Mouse (Mus musculus) stomach, embryonic 15.5 days (tissue): Measurements from ENCODE around the gene Dnaja4. TPM values are rescaled to one million over a fixed set of nuclear protein-coding genes. Genes with fewer than 3 reads are reported as not detected.

Source experiments
- ATAC-seq: fragments of 200-750 bp; cut with Nextera tagmentation; 2 replicates; pipeline ENCODE4 v1.8.0; 2017; ENCODE audit warnings: low read depth, moderate number of reproducible peaks, moderate TSS enrichment; ENCODE audit not compliant: insufficient read depth, low FRiP score
- H3K27ac ChIP-seq: fragments of 300-500 bp; sonication (generic); 2 replicates; pipeline ENCODE4 v1.5.1; 2015; ENCODE audit warnings: mild to moderate bottlenecking, inconsistent platforms
- H3K27me3 ChIP-seq: fragments of 300-500 bp; sonication (generic); replicated peaks from 2 replicates; pipeline ENCODE4 v1.6.1; 2015; ENCODE audit warnings: inconsistent platforms
- H3K36me3 ChIP-seq: fragments of 300-500 bp; sonication (generic); 2 replicates; pipeline ENCODE4 v1.6.1; 2015; ENCODE audit warnings: inconsistent platforms
- H3K4me1 ChIP-seq: fragments of 300-500 bp; sonication (generic); 2 replicates; pipeline ENCODE4 v1.6.1; 2015; ENCODE audit warnings: inconsistent platforms
- H3K4me2 ChIP-seq: fragments of 300-500 bp; sonication (generic); 2 replicates; pipeline ENCODE4 v1.6.1; 2015; ENCODE audit warnings: mild to moderate bottlenecking, inconsistent platforms
- H3K4me3 ChIP-seq: fragments of 300-500 bp; sonication (generic); replicated peaks from 2 replicates; pipeline ENCODE4 v1.5.1; 2015; ENCODE audit warnings: inconsistent platforms
- H3K9ac ChIP-seq: fragments of 300-500 bp; sonication (generic); 2 replicates; pipeline ENCODE4 v1.6.1; 2015; ENCODE audit warnings: inconsistent platforms
- H3K9me3 ChIP-seq: fragments of 300-500 bp; sonication (generic); 2 replicates; pipeline ENCODE4 v1.6.1; 2016; ENCODE audit warnings: inconsistent platforms
- WGBS: fragments of 180-500 bp; shearing (Covaris S2); methylation state at CpG from one replicate; pipeline ENCODE4 v1.1.7; 2015; 5-methylcytosine and 5-hydroxymethylcytosine counted together
- polyA plus RNA-seq: library from polyadenylated mRNA; unstranded; fragments of >200 nt; fragmentation: Nextera tagmentation; extraction: Ambion mirVana; gene quantifications from 2 replicates; pipeline ENCODE4 v1.2.1, GENCODE M21; 2015

Dnaja4 gene
- 5.8 and 7.3 TPM in 2 replicates for polyA plus RNA-seq

DNA sequence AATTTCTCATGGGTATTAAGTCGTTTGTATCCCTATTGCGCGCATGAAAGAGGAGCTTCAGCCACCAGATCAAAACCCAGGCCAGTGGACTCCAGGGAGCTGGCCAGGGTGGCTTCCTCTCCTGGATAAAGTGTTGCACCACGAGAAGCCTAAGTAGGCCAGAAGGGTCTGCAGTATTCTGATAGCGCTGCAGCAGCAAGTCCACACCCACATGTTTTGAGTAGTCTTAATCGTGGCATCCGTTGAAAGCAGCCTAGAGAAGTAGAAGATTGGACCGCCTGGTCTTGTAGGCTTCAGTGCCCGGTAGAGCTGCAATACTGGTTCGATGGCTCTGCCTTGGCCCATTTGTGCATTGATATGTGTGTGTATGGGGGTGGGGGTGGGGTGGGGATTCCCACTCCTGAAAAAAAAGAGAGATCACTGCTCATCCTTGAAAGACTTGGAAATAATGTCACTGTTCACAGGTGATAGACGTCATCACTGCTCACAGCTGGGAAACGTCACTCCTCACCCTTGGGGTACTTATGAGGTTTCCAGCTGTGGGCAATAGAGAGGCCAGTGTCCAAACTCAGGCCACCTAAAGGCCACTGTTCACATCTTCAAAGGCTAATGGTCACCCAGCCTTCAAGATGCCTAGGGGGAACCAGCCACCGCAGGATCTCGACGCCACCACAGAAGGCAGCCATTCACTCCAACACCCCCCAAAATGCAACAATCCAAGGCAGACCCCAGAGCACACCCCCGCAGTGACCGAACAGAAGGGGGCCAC, at the start of gene Dnaja4:
Gene Dnaja4 (plus strand): TSS at position 556 of the 769 bp plus-strand sequence.
- Histone ChIP-seq H3K4me1 (peaks cover 13% of the 10 kb centered on the region; the same call in 1 of the 2 replicates), H3K9me3 (no peaks in the 10 kb centered on the region), H3K4me3 (peak within 1 kb of the TSS; percentile 71), H3K9ac (peak within 1 kb of the TSS; percentile 67), H3K27ac (no peak within 1 kb of the TSS), H3K27me3 (no peaks in the 10 kb centered on the region; the same call in 1 of the 2 replicates), H3K4me2 (peak within 1 kb of the TSS; percentile 93), H3K36me3 (no peaks in the 10 kb centered on the region)
- ATAC-seq, result peak; percentile 85
- 57% methylated on average over 17 of the region's 17 CpGs for WGBS

- 71% methylated on average over 1 of the region's 1 CpGs for WGBS
These were observed 49.3 kb upstream of the Dnaja4 start for GRCm38 (mm10) chr9:54649360-54649759.

GRCm38 (mm10) chr9:54652778-54653177, 45.9 kb upstream of the Dnaja4 start:
- WGBS, result 77% methylated on average over 2 of the region's 2 CpGs
- ATAC-seq, result no peak
- H3K4me3 ChIP-seq, result no peak overlapping the region
- no peaks in the 10 kb centered on the region for H3K9me3 ChIP-seq
- H3K9ac ChIP-seq, result no peak overlapping the region
- H3K27me3 ChIP-seq, result no peaks in the 10 kb centered on the region
- no peak overlapping the region for H3K4me2 ChIP-seq
- H3K36me3 ChIP-seq, result no peaks in the 10 kb centered on the region
- H3K4me1 ChIP-seq, result no peaks in the 10 kb centered on the region
- no peak overlapping the region for H3K27ac ChIP-seq

More at GRCm38 (mm10) chr9:54649360-54649759, 49.3 kb upstream of the Dnaja4 start:
- H3K27me3 ChIP-seq, result no peaks in the 10 kb centered on the region
- H3K27ac ChIP-seq, result no peak overlapping the region
- H3K4me2 ChIP-seq, result no peak overlapping the region
- no peaks in the 10 kb centered on the region for H3K9me3 ChIP-seq
- H3K36me3 ChIP-seq, result no peaks in the 10 kb centered on the region
- no peak overlapping the region for H3K9ac ChIP-seq
- no peak overlapping the region for H3K4me3 ChIP-seq
- H3K4me1 ChIP-seq, result no peaks in the 10 kb centered on the region
- ATAC-seq, result no peak

DNA sequence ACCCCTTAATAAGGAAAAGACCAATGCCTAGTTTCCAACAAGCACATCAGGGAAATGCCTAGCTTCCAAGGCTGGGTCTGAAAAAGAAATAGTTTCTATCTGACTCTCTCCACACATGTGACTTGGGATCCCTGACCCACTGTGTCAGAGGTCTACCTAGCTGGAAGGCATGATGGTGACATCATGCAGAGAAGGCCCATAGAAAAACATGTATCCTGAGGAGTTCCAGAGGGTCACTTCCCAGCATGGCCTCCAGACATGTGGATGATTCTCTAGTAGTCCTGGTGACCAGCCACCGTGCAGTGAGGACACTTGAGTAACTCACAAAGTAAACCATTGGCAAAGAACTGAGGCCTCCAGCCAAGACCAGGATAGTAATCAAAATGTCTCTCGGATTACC, 42.8 kb upstream of the Dnaja4 start:
- Histone ChIP-seq H3K9me3 (no peaks in the 10 kb centered on the region), H3K4me1 (no peaks in the 10 kb centered on the region), H3K4me3 (no peak overlapping the region), H3K4me2 (no peak overlapping the region), H3K9ac (no peak overlapping the region), H3K27ac (no peak overlapping the region), H3K27me3 (no peaks in the 10 kb centered on the region), H3K36me3 (no peaks in the 10 kb centered on the region)
- WGBS, result 86% methylated on average over 2 of the region's 2 CpGs
- ATAC-seq, result no peak

- 83% methylated on average over 6 of the region's 6 CpGs for WGBS
- ATAC-seq, result no peak
These were observed 42.3 kb upstream of the Dnaja4 start for GRCm38 (mm10) chr9:54656402-54656801.

GRCm38 (mm10) chr9:54658773-54659172, 39.9 kb upstream of the Dnaja4 start:
- Histone ChIP-seq H3K4me3 (no peak overlapping the region), H3K9ac (no peak overlapping the region), H3K4me2 (no peak overlapping the region), H3K9me3 (no peaks in the 10 kb centered on the region), H3K4me1 (no peaks in the 10 kb centered on the region), H3K27ac (no peak overlapping the region), H3K27me3 (no peaks in the 10 kb centered on the region), H3K36me3 (no peaks in the 10 kb centered on the region)
- WGBS, result 85% methylated on average over 6 of the region's 6 CpGs
- no peak for ATAC-seq

More at GRCm38 (mm10) chr9:54656402-54656801, 42.3 kb upstream of the Dnaja4 start:
- Histone ChIP-seq H3K36me3 (no peaks in the 10 kb centered on the region), H3K4me2 (no peak overlapping the region), H3K4me3 (no peak overlapping the region), H3K27me3 (no peaks in the 10 kb centered on the region), H3K9me3 (no peaks in the 10 kb centered on the region), H3K4me1 (no peaks in the 10 kb centered on the region), H3K9ac (no peak overlapping the region), H3K27ac (no peak overlapping the region)

GRCm38 (mm10) chr9:54661605-54662377, 36.9 kb upstream of the Dnaja4 start, which contains the start of gene Acsbg1:
TSS of gene Acsbg1 (minus strand) at chr9:54661870.
- Histone ChIP-seq H3K27me3 (no peaks in the 10 kb centered on the region), H3K27ac (no peak within 1 kb of the TSS), H3K4me2 (no peak within 1 kb of the TSS), H3K9ac (no peak within 1 kb of the TSS), H3K4me1 (no peaks in the 10 kb centered on the region), H3K4me3 (no peak within 1 kb of the TSS), H3K9me3 (no peaks in the 10 kb centered on the region), H3K36me3 (no peaks in the 10 kb centered on the region)
- no peak for ATAC-seq
- whole genome bisulfite sequencing, result 28% methylated on average over 10 of the region's 10 CpGs

DNA sequence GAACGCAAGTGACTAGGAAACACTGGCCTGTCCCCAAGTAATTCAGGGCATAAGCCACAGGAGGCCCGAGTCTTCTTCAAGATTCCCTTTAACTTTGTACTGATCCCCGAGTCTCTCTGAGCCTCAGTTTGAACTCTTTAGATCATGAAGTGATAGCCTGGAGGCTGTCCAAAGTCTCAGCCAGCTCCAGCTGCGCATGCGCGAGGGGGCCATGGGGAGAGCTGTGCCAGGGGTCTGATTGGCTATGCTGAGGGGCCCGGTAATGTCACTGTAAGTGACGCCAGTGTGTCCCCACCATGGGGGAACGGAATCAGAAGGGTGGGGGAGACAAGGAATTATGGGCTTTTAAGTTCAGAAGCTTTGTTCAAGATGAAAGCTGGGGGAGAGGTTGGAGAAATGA, 34.3 kb upstream of the Dnaja4 start:
- H3K27ac ChIP-seq, result no peak overlapping the region
- H3K9me3 ChIP-seq, result no peaks in the 10 kb centered on the region
- WGBS, result 80% methylated on average over 9 of the region's 9 CpGs
- no peak overlapping the region for H3K4me2 ChIP-seq
- ATAC-seq, result no peak
- no peaks in the 10 kb centered on the region for H3K4me1 ChIP-seq
- no peak overlapping the region for H3K9ac ChIP-seq
- no peak overlapping the region for H3K4me3 ChIP-seq
- no peaks in the 10 kb centered on the region for H3K36me3 ChIP-seq
- no peaks in the 10 kb centered on the region for H3K27me3 ChIP-seq

DNA sequence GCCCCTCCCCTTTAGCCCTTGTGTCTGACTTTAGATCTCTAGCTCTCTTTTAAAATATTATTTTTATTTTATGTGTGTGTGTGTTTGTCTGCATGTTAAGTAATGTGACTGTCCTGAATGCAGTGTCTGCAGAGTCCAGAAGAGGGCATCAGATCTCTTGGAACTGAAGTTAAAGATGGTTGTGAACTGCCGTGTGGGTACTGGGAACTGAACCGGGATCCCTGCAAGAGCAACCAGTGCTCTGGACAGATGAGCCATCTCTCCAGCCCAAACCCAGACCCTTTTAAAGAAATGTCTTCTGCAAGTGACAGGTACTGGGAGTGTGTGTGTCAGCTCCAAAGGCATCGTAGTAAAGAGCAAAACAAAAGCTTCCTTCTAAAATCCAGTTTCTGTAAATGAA, 32.6 kb upstream of the Dnaja4 start:
- H3K36me3 ChIP-seq, result no peaks in the 10 kb centered on the region
- no peaks in the 10 kb centered on the region for H3K27me3 ChIP-seq
- no peak for ATAC-seq
- H3K4me2 ChIP-seq, result no peak overlapping the region
- no peak overlapping the region for H3K4me3 ChIP-seq
- no peaks in the 10 kb centered on the region for H3K9me3 ChIP-seq
- 87% methylated on average over 3 of the region's 3 CpGs for WGBS
- no peak overlapping the region for H3K27ac ChIP-seq
- H3K9ac ChIP-seq, result no peak overlapping the region
- no peaks in the 10 kb centered on the region for H3K4me1 ChIP-seq

GRCm38 (mm10) chr9:54668455-54668854, 30.2 kb upstream of the Dnaja4 start:
- no peak for ATAC-seq
- WGBS, result 72% methylated on average over 4 of the region's 4 CpGs
- H3K4me1 ChIP-seq, result no peaks in the 10 kb centered on the region
- no peak overlapping the region for H3K9ac ChIP-seq
- H3K36me3 ChIP-seq, result no peaks in the 10 kb centered on the region
- H3K4me2 ChIP-seq, result no peak overlapping the region
- H3K27ac ChIP-seq, result no peak overlapping the region
- H3K4me3 ChIP-seq, result no peak overlapping the region
- no peaks in the 10 kb centered on the region for H3K9me3 ChIP-seq
- H3K27me3 ChIP-seq, result no peaks in the 10 kb centered on the region

DNA sequence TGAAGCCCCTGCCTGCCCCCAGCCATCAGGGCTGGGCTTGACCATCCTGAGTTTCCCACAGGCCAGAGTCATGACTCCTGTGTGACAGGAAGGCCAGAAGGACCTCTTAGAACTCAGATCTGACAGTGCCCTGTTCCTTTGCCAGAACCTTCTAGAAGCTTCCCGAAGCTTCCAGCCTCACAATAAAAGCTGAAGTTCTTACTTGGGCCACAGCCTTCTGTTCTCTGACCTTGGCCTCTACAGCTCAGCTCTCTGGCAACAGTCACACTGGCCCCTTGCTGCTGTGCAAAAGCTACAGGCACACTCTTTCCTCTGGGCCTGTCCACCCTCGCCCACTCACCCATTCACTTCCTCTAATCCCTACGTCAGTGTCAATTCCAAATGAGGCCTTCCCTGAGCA, 26.7 kb upstream of the Dnaja4 start:
- H3K4me2 ChIP-seq, result no peak overlapping the region
- WGBS, result 79% methylated on average over 3 of the region's 3 CpGs
- H3K9ac ChIP-seq, result no peak overlapping the region
- H3K4me3 ChIP-seq, result no peak overlapping the region
- no peaks in the 10 kb centered on the region for H3K4me1 ChIP-seq
- no peaks in the 10 kb centered on the region for H3K9me3 ChIP-seq
- H3K36me3 ChIP-seq, result no peaks in the 10 kb centered on the region
- no peak for ATAC-seq
- no peaks in the 10 kb centered on the region for H3K27me3 ChIP-seq
- H3K27ac ChIP-seq, result no peak overlapping the region

GRCm38 (mm10) chr9:54673887-54674286, 24.8 kb upstream of the Dnaja4 start:
- Histone ChIP-seq H3K27me3 (no peaks in the 10 kb centered on the region), H3K27ac (no peak overlapping the region), H3K9ac (no peak overlapping the region), H3K4me2 (no peak overlapping the region), H3K4me3 (no peak overlapping the region), H3K4me1 (no peaks in the 10 kb centered on the region), H3K9me3 (no peaks in the 10 kb centered on the region), H3K36me3 (no peaks in the 10 kb centered on the region)
- ATAC-seq, result no peak
- WGBS, result 84% methylated on average over 13 of the region's 13 CpGs
